Mouse (Mus musculus) heart, embryonic 14.5 days (tissue): ENCODE results near the gene Ndufs2. TPM values are rescaled to one million over a fixed set of nuclear protein-coding genes. Genes with fewer than 3 reads are reported as not detected.

Source experiments
- ATAC-seq: fragments of 200-750 bp; cut with Nextera tagmentation; 2 replicates; pipeline ENCODE4 v1.8.0; 2017; ENCODE audit warnings: low read depth, moderate TSS enrichment; ENCODE audit not compliant: insufficient number of reproducible peaks, insufficient read depth, low FRiP score
- H3K27ac ChIP-seq, 2 experiments: fragments of 200-500 bp in 1 of 2; fragments of 300-500 bp in 1 of 2; sonication (generic) in 1 of 2; replicated peaks in 1 of 2; 2 replicates each; pipeline ENCODE4 v1.5.1; 2012 to 2014; ENCODE audit warnings: low read depth in 2 of 2, low read length in 2 of 2, control low read depth in 1 of 2, mild to moderate bottlenecking in 1 of 2, mixed read lengths in 1 of 2; ENCODE audit not compliant: control insufficient read depth in 1 of 2, insufficient read depth in 1 of 2
- H3K27me3 ChIP-seq: fragments of 300-500 bp; sonication (generic); 2 replicates; pipeline ENCODE4 v1.6.1; 2014; ENCODE audit warnings: mild to moderate bottlenecking, low read length, control low read depth; ENCODE audit not compliant: control insufficient read depth, insufficient read depth
- H3K36me3 ChIP-seq: fragments of 300-500 bp; sonication (generic); 2 replicates; pipeline ENCODE4 v1.6.1; 2014; ENCODE audit warnings: mild to moderate bottlenecking, control low read depth, low read length, mixed read lengths; ENCODE audit not compliant: control insufficient read depth, insufficient read depth
- H3K4me1 ChIP-seq, 2 experiments: fragments of 200-500 bp in 1 of 2; fragments of 300-500 bp in 1 of 2; sonication (generic) in 1 of 2; 2 replicates each; pipeline ENCODE4 v1.6.1; 2012 to 2014; ENCODE audit warnings: low read length in 2 of 2, control low read depth in 1 of 2, mixed read lengths in 1 of 2; ENCODE audit not compliant: control insufficient read depth in 2 of 2, insufficient read depth in 2 of 2
- H3K4me2 ChIP-seq: fragments of 300-500 bp; sonication (generic); 2 replicates; pipeline ENCODE4 v1.6.1; 2014; ENCODE audit warnings: mild to moderate bottlenecking, low read length
- H3K4me3 ChIP-seq, 2 experiments: fragments of 200-500 bp in 1 of 2; fragments of 300-500 bp in 1 of 2; sonication (generic) in 1 of 2; 2 replicates each; pipeline ENCODE4 v1.5.1; 2012 to 2014; ENCODE audit warnings: low read length in 2 of 2, mild to moderate bottlenecking in 2 of 2, control low read depth in 1 of 2, low read depth in 1 of 2, moderate library complexity in 1 of 2; ENCODE audit not compliant: control insufficient read depth in 1 of 2, insufficient read depth in 1 of 2
- H3K9ac ChIP-seq: fragments of 300-500 bp; sonication (generic); 2 replicates; pipeline ENCODE4 v1.6.1; 2014; ENCODE audit warnings: mild to moderate bottlenecking, low read length
- H3K9me3 ChIP-seq: fragments of 300-500 bp; sonication (generic); 2 replicates; pipeline ENCODE4 v1.6.1; 2016; ENCODE audit warnings: low read length, control low read depth; ENCODE audit not compliant: control insufficient read depth
- WGBS: fragments of 180-500 bp; shearing (Covaris S2); extraction: QIAGEN DNeasy Blood & Tissue Kit; methylation state at CpG from one replicate; pipeline ENCODE4 v1.1.7; 2014; 5-methylcytosine and 5-hydroxymethylcytosine counted together
- polyA plus RNA-seq: library from polyadenylated mRNA; unstranded; fragments of >200 nt; fragmentation: Nextera tagmentation; extraction: Ambion mirVana; gene quantifications from 2 replicates; pipeline ENCODE4 v1.2.1, GENCODE M21; 2014

Gene Ndufs2
- polyA plus RNA-seq, 1 experiment from 2014 or later, result 541 TPM

DNA sequence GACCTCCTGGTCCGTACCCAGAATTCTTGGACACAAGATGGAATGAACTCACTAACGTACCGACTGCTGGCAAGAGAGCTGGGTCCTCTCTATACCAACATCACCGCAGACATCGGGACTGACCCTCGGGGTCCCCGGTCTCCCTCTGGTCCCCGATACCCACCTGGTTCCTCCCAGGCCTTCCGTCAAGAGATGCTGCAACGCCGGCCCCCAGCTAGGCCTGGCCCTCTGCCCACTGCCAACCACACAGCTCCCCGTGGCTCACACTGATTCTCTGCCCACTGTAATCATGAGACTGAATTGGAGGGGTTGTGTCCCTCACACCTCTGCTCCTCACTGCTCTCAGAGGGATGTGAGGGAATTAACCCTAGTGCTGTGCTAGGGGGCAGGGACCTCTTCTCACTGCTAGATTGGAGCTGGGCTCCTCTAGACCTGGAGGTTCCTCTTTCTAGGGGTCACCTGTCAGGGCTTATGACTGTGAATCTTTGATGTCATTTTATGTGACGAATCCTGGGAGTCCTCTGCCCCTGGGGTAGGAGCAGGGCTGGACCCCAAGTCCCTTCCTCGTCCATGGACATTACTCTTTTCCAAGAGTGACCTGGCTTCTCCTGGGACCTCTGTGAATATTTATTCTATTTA lies 25.0 kb upstream of the Ndufs2 start:
- peaks cover 67% of the 10 kb centered on the region for H3K36me3 ChIP-seq
- no peaks in the 10 kb centered on the region for H3K27me3 ChIP-seq
- WGBS, result 84% methylated on average over 14 of the region's 14 CpGs
- H3K27ac ChIP-seq, result no peak overlapping the region
- H3K9ac ChIP-seq, result no peak overlapping the region
- no peak for ATAC-seq
- H3K4me2 ChIP-seq, result no peak overlapping the region
- peaks cover 9 to 19% of the 10 kb centered on the region in 2 experiments for H3K4me1 ChIP-seq
- no peaks in the 10 kb centered on the region for H3K9me3 ChIP-seq
- no peak overlapping the region for H3K4me3 ChIP-seq

DNA sequence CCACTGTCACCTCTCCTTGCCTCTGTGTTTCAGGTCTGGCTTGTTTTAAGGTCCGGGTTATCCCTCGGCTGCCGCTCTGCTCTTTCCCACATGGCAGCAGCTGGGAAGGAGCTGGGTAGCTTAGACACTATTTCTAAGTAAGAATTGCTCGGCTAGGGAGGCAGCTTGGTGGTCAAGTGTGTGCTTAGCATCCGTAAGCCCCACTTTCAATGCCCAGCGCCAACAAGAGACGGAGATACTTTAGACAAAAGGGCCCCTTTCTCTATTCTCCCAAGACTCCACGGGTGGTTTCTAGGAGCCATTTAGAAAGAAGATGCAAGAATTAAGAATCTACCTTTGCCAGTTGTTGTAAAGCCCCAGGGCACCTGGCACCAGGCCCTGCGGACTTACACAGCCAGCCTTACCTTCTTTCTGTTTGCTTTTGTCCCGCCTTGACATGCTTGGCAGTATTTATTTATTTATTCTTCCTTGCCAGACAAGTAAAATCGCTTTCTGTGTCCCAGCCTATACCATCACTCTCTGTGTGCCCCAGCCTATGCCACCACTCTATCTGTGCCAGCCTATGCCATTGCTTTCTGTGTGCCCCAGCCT lies 24.1 kb upstream of the Ndufs2 start:
- ATAC-seq, result no peak

DNA sequence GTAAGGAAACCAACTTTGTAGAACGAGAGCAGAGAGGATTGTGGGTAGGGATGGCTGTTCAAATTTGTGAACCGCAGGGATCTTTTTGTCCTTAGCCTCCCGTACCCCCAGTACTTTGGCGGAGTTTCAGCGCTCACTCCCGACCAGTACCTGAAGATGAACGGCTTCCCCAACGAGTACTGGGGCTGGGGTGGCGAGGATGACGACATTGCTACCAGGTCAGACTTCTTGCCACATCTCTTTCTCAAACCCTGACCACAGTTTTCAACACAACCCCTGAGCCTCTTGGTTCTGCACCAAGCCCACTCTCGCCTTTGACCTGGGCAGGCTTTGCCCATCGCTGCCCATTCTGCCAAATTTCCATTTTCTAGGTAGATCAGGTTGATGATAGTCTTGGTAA lies 23.0 kb upstream of the Ndufs2 start:
- no peak overlapping the region for H3K4me3 ChIP-seq
- H3K27ac ChIP-seq, result no peak overlapping the region
- no peak overlapping the region for H3K9ac ChIP-seq
- 87% methylated on average over 12 of the region's 12 CpGs for WGBS
- H3K36me3 ChIP-seq, result peaks cover 67% of the 10 kb centered on the region
- peaks cover 6 to 17% of the 10 kb centered on the region in 2 experiments; a peak in 3 of 4 replicates for H3K4me1 ChIP-seq
- no peak overlapping the region for H3K4me2 ChIP-seq
- no peak for ATAC-seq
- H3K27me3 ChIP-seq, result no peaks in the 10 kb centered on the region
- no peaks in the 10 kb centered on the region for H3K9me3 ChIP-seq

More for the DNA sequence above, 24.1 kb upstream of the Ndufs2 start:
- H3K36me3 ChIP-seq, result peaks cover 67% of the 10 kb centered on the region
- no peak overlapping the region for H3K27ac ChIP-seq
- H3K4me2 ChIP-seq, result no peak overlapping the region
- no peak overlapping the region for H3K9ac ChIP-seq
- 88% methylated on average over 11 of the region's 11 CpGs for WGBS
- no peak overlapping the region for H3K4me3 ChIP-seq
- H3K9me3 ChIP-seq, result no peaks in the 10 kb centered on the region
- H3K27me3 ChIP-seq, result no peaks in the 10 kb centered on the region
- peaks cover 11 to 21% of the 10 kb centered on the region in 2 experiments for H3K4me1 ChIP-seq

DNA sequence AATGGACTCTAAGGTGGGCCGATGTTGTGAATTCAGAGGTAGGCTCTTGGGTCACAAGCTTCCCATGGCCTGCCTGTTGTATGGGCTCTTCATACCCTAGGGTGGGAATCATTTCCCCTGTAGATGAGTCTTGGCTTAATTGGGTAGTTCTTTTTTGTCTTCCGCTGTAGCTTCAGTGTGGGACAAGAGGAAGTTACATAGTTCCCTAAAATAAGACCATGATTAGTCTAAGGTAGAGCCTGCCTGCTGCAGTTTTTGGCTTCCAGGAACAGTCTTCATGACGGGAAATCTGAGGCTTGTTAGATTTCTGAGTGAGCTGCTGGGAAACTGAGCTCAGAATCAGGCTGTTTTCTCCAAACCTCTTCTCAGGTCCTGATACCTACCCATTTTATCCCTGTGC lies 20.9 kb upstream of the Ndufs2 start:
- H3K4me3 ChIP-seq, result no peak overlapping the region
- no peaks in the 10 kb centered on the region for H3K27me3 ChIP-seq
- peaks cover 6 to 17% of the 10 kb centered on the region in 2 experiments; a peak in 3 of 4 replicates for H3K4me1 ChIP-seq
- no peak overlapping the region for H3K27ac ChIP-seq
- H3K36me3 ChIP-seq, result peaks cover 49% of the 10 kb centered on the region
- 84% methylated on average over 3 of the region's 3 CpGs for WGBS
- H3K9ac ChIP-seq, result no peak overlapping the region
- no peaks in the 10 kb centered on the region for H3K9me3 ChIP-seq
- ATAC-seq, result no peak
- H3K4me2 ChIP-seq, result peak overlapping the region; percentile 82

DNA sequence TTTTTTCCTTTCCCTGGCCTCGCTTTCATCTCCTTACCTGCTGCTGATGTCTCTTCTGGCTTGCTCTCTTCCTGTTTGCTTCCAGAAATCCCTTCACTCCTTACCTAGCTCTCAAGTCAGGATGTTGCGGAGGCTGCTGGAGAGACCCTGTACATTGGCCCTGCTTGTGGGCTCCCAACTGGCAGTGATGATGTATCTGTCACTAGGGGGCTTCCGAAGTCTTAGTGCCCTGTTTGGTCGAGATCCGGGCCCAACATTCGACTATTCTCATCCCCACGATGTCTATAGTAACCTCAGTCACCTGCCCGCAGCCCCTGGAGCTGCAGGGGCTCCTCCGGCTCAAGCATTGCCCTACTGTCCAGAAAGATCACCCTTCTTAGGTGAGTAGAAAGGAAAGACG lies 20.4 kb upstream of the Ndufs2 start:
- ATAC-seq, result no peak
- WGBS, result 61% methylated on average over 10 of the region's 10 CpGs

DNA sequence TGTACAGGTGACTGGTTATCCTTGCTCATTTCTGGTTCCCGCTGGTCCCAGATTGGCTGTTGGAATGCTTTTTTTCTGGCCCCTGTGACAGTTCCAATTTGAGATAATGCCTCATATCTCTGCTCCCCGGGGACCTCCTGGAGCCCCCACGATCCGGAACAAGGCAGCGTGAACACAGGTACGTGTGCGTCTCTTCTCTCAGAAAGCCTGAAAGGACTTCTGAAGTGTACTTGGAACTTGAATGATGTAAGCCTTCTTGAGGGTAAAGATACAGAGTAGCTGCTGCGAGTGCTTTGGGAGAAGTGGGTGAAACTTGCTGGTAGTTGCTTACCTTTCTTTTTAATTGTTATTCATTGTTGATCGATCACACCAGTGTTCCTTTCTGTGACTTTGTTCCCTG lies 20.0 kb upstream of the Ndufs2 start:
- no peaks in the 10 kb centered on the region for H3K27me3 ChIP-seq
- H3K4me2 ChIP-seq, result peak overlapping the region; percentile 82
- peak overlapping the region; percentile 77 for H3K4me3 ChIP-seq
- no peaks in the 10 kb centered on the region for H3K9me3 ChIP-seq
- H3K36me3 ChIP-seq, result peaks cover 40% of the 10 kb centered on the region
- no peak overlapping the region for H3K27ac ChIP-seq
- H3K4me1 ChIP-seq, result peaks cover 6 to 17% of the 10 kb centered on the region in 2 experiments; a peak in 3 of 4 replicates
- no peak for ATAC-seq
- WGBS, result 36% methylated on average over 9 of the region's 9 CpGs
- H3K9ac ChIP-seq, result peak overlapping the region; percentile 88

More for the DNA sequence above, 20.4 kb upstream of the Ndufs2 start:
- H3K4me1 ChIP-seq, result peaks cover 6 to 17% of the 10 kb centered on the region in 2 experiments; a peak in 3 of 4 replicates
- H3K36me3 ChIP-seq, result peaks cover 44% of the 10 kb centered on the region
- H3K27me3 ChIP-seq, result no peaks in the 10 kb centered on the region
- H3K4me2 ChIP-seq, result peak overlapping the region; percentile 82
- H3K4me3 ChIP-seq, result no peak overlapping the region
- 0 out of 4 replicates have a peak overlapping the region, but pooled peaks of 1 of the 2 experiments have one; percentile 26 for H3K27ac ChIP-seq
- H3K9ac ChIP-seq, result no peak overlapping the region
- no peaks in the 10 kb centered on the region for H3K9me3 ChIP-seq

DNA sequence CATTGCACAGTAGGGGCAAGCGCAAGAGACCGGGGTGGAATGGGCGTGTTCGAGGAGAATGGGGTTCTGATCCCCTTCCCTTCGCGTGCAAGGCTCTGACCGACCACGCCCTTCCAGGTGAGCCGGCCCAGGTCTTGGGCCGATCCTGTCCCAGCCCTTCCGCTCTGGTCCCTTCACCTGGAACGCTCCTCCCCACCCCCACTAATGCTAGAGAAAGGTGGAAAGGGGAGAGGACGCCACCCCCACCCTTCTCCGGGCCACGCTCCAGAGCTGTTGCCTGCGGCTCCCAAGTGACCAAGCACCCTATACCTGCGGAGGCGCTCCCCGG lies 19.3 kb upstream of the Ndufs2 start:
- H3K9ac ChIP-seq, result peak overlapping the region; percentile 88
- H3K4me2 ChIP-seq, result peak overlapping the region; percentile 82
- no peaks in the 10 kb centered on the region for H3K27me3 ChIP-seq
- H3K4me3 ChIP-seq, result peak overlapping the region; percentile 77
- H3K36me3 ChIP-seq, result peaks cover 33% of the 10 kb centered on the region
- no peaks in the 10 kb centered on the region for H3K9me3 ChIP-seq
- peak; percentile 67 for ATAC-seq
- WGBS, result under 1% methylated on average over 17 of the region's 19 CpGs
- 0 out of 4 replicates have a peak overlapping the region, but pooled peaks of 1 of the 2 experiments have one; percentile 68 for H3K27ac ChIP-seq
- H3K4me1 ChIP-seq, result peaks cover 6 to 17% of the 10 kb centered on the region in 2 experiments; a peak in 3 of 4 replicates
